Mouse (Mus musculus) brain, embryonic 14.5 days (tissue): Measurements from ENCODE around the gene C2cd5.

Source experiments
- CTCF ChIP-seq: fragments of 200-500 bp; IDR thresholded peaks from 2 replicates; pipeline ENCODE4 v1.5.1; 2012; ENCODE audit warnings: inconsistent platforms, mild to moderate bottlenecking, moderate library complexity, borderline replicate concordance; ENCODE audit not compliant: insufficient read depth, insufficient read length; ENCODE audit errors: extremely low read depth
- POLR2A ChIP-seq: fragments of 200-500 bp; IDR thresholded peaks from 2 replicates; pipeline ENCODE4 v1.6.1; 2012; ENCODE audit warnings: mild to moderate bottlenecking, inconsistent platforms, borderline replicate concordance; ENCODE audit not compliant: poor library complexity, insufficient read depth, insufficient read length, severe bottlenecking; ENCODE audit errors: extremely low read depth

DNA sequence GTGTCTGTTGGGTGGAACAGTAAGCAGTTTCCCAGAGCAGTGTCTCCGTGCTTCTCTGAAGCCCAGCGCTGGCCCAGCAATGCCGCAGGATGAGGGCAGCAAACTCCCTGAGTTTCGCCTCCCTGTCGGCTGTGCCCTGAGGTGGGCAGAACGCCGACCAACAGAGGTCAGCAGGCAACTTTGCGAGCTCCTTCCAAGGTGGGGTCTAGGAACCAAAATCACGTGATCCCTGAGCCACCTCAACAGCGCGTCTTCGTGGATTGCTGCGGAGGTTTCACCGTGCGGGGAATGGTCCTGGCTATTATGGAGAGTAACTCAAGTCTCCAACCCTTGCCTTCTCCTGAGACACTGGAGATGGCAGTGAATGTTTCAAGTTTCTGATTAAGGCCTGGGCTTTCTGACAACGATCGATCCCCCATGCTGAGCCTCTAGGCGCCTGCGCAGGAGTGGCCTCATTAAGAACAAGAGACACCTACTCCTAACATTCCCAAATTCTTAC is 43.9 kb upstream of the C2cd5 start:
- TF ChIP-seq CTCF, result no peak
- no peak for TF ChIP-seq POLR2A
